Mouse (Mus musculus) bone marrow, adult 2 months (tissue): ENCODE measurements around the gene Lingo1.

Experiments used
- CTCF ChIP-seq: fragments of 200-500 bp; IDR thresholded peaks from 2 replicates; pipeline ENCODE4 v1.5.1; 2011; ENCODE audit warnings: low read length, control low read depth; ENCODE audit not compliant: control insufficient read depth, insufficient read depth
- POLR2A ChIP-seq: fragments of 200-500 bp; IDR thresholded peaks from 2 replicates; pipeline ENCODE4 v1.6.1; 2011; ENCODE audit warnings: low read depth, mild to moderate bottlenecking, control low read depth, low read length, borderline replicate concordance; ENCODE audit not compliant: control insufficient read depth

DNA sequence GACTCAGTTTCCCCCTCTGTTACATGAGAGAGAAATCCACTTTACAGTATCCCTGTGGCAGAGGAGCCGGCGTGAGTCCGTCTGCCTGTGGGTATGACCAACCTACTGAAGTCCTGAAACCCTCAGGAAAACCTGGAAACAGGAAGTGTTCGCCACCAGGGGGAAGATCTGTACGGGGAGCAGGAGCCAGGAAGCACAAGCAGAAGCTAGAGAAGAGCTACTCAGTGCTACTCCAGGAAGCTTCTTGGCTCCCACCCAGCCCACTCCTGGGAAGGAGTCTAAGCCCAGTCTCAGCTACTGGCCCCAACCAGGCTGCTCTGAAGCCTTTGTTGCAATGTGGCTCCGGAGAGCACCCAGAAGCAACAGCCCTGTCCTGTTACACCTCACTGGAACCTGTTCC is 61.9 kb downstream of the Lingo1 start:
- no peak for TF ChIP-seq CTCF
- TF ChIP-seq POLR2A: no peak
